Mouse (Mus musculus) MEL (cell line): ENCODE measurements around the gene Ddx28.

Source experiments
- BHLHE40 ChIP-seq: IDR thresholded peaks from 2 replicates; pipeline ENCODE4 v1.6.1; 2012; ENCODE audit warnings: low read depth, mild to moderate bottlenecking, inconsistent platforms, low read length, improper control_type of control experiment, borderline replicate concordance
- CTCF ChIP-seq, 3 experiments: IDR thresholded peaks in 2 of 3; conservative IDR thresholded peaks in 1 of 3; 2 replicates each; pipeline ENCODE4 v1.5.1; 2011 to 2012; ENCODE audit warnings: low read length in 3 of 3, low read depth in 2 of 3, mild to moderate bottlenecking in 2 of 3, improper control_type of control experiment in 1 of 3, inconsistent platforms in 1 of 3, mixed read lengths in 1 of 3, moderate library complexity in 1 of 3; ENCODE audit not compliant: control insufficient read depth in 1 of 3, insufficient read depth in 1 of 3, poor library complexity in 1 of 3, severe bottlenecking in 1 of 3
- GATA1 ChIP-seq: IDR thresholded peaks from 2 replicates; pipeline ENCODE4 v1.6.1; 2011; ENCODE audit warnings: low read depth, low read length, improper control_type of control experiment
- MAX ChIP-seq: IDR thresholded peaks from 2 replicates; pipeline ENCODE4 v1.6.1; 2011; ENCODE audit warnings: low read length, improper control_type of control experiment
- MYC ChIP-seq: IDR thresholded peaks from 2 replicates; pipeline ENCODE4 v1.6.1; 2011; ENCODE audit warnings: low read depth, mild to moderate bottlenecking, low read length, improper control_type of control experiment, moderate library complexity
- POLR2A ChIP-seq, 2 experiments: IDR thresholded peaks; 2 replicates each; pipeline ENCODE4 v1.6.1; 2011 to 2012; ENCODE audit warnings: low read length in 2 of 2, mild to moderate bottlenecking in 2 of 2, control low read depth in 1 of 2, improper control_type of control experiment in 1 of 2, low read depth in 1 of 2, moderate library complexity in 1 of 2; ENCODE audit not compliant: control insufficient read depth in 1 of 2, insufficient read depth in 1 of 2, poor library complexity in 1 of 2
- POLR2AphosphoS5 ChIP-seq: IDR thresholded peaks from 2 replicates; pipeline ENCODE4 v1.6.1; 2012; ENCODE audit warnings: low read depth, borderline replicate concordance, mild to moderate bottlenecking, inconsistent platforms, low read length, moderate library complexity, mixed read lengths
- UBTF ChIP-seq: IDR thresholded peaks from 2 replicates; pipeline ENCODE4 v1.6.1; 2012; ENCODE audit warnings: low read depth, mild to moderate bottlenecking, inconsistent platforms, low read length, improper control_type of control experiment, moderate library complexity, borderline replicate concordance; ENCODE audit not compliant: insufficient read depth
- USF1 ChIP-seq: IDR thresholded peaks from 2 replicates; pipeline ENCODE4 v1.6.1; 2014; ENCODE audit warnings: low read depth, mild to moderate bottlenecking, inconsistent platforms, low read length, improper control_type of control experiment, moderate library complexity

GRCm38 (mm10) chr8:106043055-106043454 is 31.4 kb upstream of the Ddx28 start:
- TF ChIP-seq GATA1 (no peak), CTCF (IDR thresholded peaks at IDR 0.05 in 2 of 3, conservative IDR thresholded peaks at IDR 0.05 in 1 of 3; ENCODE audit: control insufficient read depth in 1 of 3, insufficient read depth in 1 of 3, low read depth in 2 of 3, low read length in 3 of 3, poor library complexity in 1 of 3, severe bottlenecking in 1 of 3) (no peak), POLR2AphosphoS5 (no peak), BHLHE40 (no peak), POLR2A (IDR thresholded peaks at IDR 0.05; ENCODE audit: control insufficient read depth in 1 of 2, insufficient read depth in 1 of 2, low read depth in 1 of 2, low read length in 2 of 2, poor library complexity in 1 of 2) (no peak), UBTF (no peak), MYC (no peak), MAX (no peak), USF1 (no peak)
